Mouse (Mus musculus) liver, embryonic 16.5 days (tissue): ENCODE measurements around the gene Olfr808. TPM values are rescaled to one million over a fixed set of nuclear protein-coding genes. Genes with fewer than 3 reads are reported as not detected.

ENCODE experiments used
- ATAC-seq: fragments of 200-750 bp; cut with Nextera tagmentation; 2 replicates; pipeline ENCODE4 v1.8.0; 2017; ENCODE audit warnings: low read depth, mild to moderate bottlenecking, moderate number of reproducible peaks, moderate library complexity
- H3K27ac ChIP-seq: fragments of 300-500 bp; sonication (generic); 2 replicates; pipeline ENCODE4 v1.5.1; 2014; ENCODE audit warnings: mild to moderate bottlenecking, low read length
- H3K27me3 ChIP-seq: fragments of 300-500 bp; sonication (generic); 2 replicates; pipeline ENCODE4 v1.6.1; 2014; ENCODE audit warnings: low read depth, low read length, mixed read lengths; ENCODE audit not compliant: control insufficient read depth, insufficient read depth
- H3K36me3 ChIP-seq: fragments of 300-500 bp; sonication (generic); 2 replicates; pipeline ENCODE4 v1.6.1; 2014; ENCODE audit warnings: mild to moderate bottlenecking; ENCODE audit not compliant: control insufficient read depth, insufficient read depth
- H3K4me1 ChIP-seq: fragments of 300-500 bp; sonication (generic); 2 replicates; pipeline ENCODE4 v1.6.1; 2014; ENCODE audit warnings: low read depth, low read length, mixed read lengths; ENCODE audit not compliant: control insufficient read depth
- H3K4me2 ChIP-seq: fragments of 300-500 bp; sonication (generic); 2 replicates; pipeline ENCODE4 v1.6.1; 2014; ENCODE audit warnings: low read depth, low read length, mixed read lengths
- H3K4me3 ChIP-seq: fragments of 300-500 bp; sonication (generic); 2 replicates; pipeline ENCODE4 v1.5.1; 2014; ENCODE audit warnings: low read depth, mild to moderate bottlenecking, low read length
- H3K9ac ChIP-seq: fragments of 300-500 bp; sonication (generic); 2 replicates; pipeline ENCODE4 v1.6.1; 2014; ENCODE audit warnings: low read depth, low read length
- H3K9me3 ChIP-seq: fragments of 300-500 bp; sonication (generic); replicated peaks from 2 replicates; pipeline ENCODE4 v1.6.1; 2016; ENCODE audit warnings: low read length; ENCODE audit not compliant: control insufficient read depth
- WGBS: fragments of 180-500 bp; shearing (Covaris S2); extraction: QIAGEN DNeasy Blood & Tissue Kit; methylation state at CpG from one replicate; pipeline ENCODE4 v1.1.7; 2014; ENCODE audit not compliant: insufficient replicate concordance; 5-methylcytosine and 5-hydroxymethylcytosine counted together
- polyA plus RNA-seq: library from polyadenylated mRNA; unstranded; fragments of >200 nt; fragmentation: Nextera tagmentation; extraction: Ambion mirVana; gene quantifications from 2 replicates; pipeline ENCODE4 v1.2.1, GENCODE M21; 2015

Gene Olfr808
- not detected in 2 replicates for polyA plus RNA-seq

DNA sequence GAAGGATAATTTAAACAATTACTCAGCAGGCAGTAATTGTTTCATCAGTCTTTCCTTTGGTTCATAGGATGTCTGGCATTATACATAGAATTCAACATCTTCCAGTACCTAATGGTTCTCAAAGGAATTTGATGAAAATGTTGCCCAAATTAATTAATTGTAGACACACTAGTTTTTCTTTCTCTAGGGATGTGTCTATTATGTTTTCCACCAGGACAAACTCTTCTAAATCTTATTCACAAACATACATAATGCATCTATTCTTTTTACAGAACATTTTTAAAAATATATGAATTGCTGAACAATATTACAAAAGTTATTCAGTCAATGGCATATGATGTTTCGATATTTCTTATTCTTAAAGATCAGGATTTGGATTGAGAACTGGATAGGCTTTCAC, at the start of gene Olfr808:
Gene Olfr808 (plus strand): TSS at position 301 of the 400 bp plus-strand sequence.
- no peak within 1 kb of the TSS for H3K4me3 ChIP-seq
- no peaks in the 10 kb centered on the region for H3K36me3 ChIP-seq
- H3K4me1 ChIP-seq, result no peaks in the 10 kb centered on the region
- H3K9me3 ChIP-seq, result no peaks in the 10 kb centered on the region
- no peak within 1 kb of the TSS for H3K9ac ChIP-seq
- no peaks in the 10 kb centered on the region for H3K27me3 ChIP-seq
- 61% methylated on average over 1 of the region's 1 CpGs for WGBS
- no peak within 1 kb of the TSS for H3K4me2 ChIP-seq
- H3K27ac ChIP-seq, result no peak within 1 kb of the TSS
- ATAC-seq, result no peak

- 77% methylated on average over 2 of the region's 2 CpGs for WGBS
Observed at GRCm38 (mm10) chr10:129729275-129729674, 36.0 kb upstream of the Olfr808 start, which contains the start of gene Olfr805. TSS of gene Olfr805 (minus strand) at chr10:129729375.

GRCm38 (mm10) chr10:129741821-129742220, 23.5 kb upstream of the Olfr808 start, which contains the start of gene Olfr806:
TSS of gene Olfr806 (minus strand) at chr10:129741921.
- Histone ChIP-seq H3K27ac (no peak within 1 kb of the TSS), H3K9ac (no peak within 1 kb of the TSS), H3K9me3 (no peaks in the 10 kb centered on the region), H3K27me3 (no peaks in the 10 kb centered on the region), H3K4me2 (no peak within 1 kb of the TSS), H3K36me3 (no peaks in the 10 kb centered on the region), H3K4me3 (no peak within 1 kb of the TSS), H3K4me1 (no peaks in the 10 kb centered on the region)
- ATAC-seq, result no peak

More at GRCm38 (mm10) chr10:129729275-129729674, 36.0 kb upstream of the Olfr808 start, which contains the start of gene Olfr805:
- no peaks in the 10 kb centered on the region for H3K9me3 ChIP-seq
- no peaks in the 10 kb centered on the region for H3K36me3 ChIP-seq
- ATAC-seq, result no peak
- no peak within 1 kb of the TSS for H3K4me2 ChIP-seq
- no peak within 1 kb of the TSS for H3K4me3 ChIP-seq
- no peaks in the 10 kb centered on the region for H3K4me1 ChIP-seq
- no peak within 1 kb of the TSS for H3K9ac ChIP-seq
- H3K27ac ChIP-seq, result no peak within 1 kb of the TSS
- H3K27me3 ChIP-seq, result no peaks in the 10 kb centered on the region

GRCm38 (mm10) chr10:129757693-129758092, 7.6 kb upstream of the Olfr808 start, which contains the start of gene Olfr807:
TSS of gene Olfr807 (minus strand) at chr10:129757793.
- Histone ChIP-seq H3K9me3 (no peaks in the 10 kb centered on the region), H3K4me3 (no peak within 1 kb of the TSS), H3K27ac (no peak within 1 kb of the TSS), H3K36me3 (no peaks in the 10 kb centered on the region), H3K4me1 (no peaks in the 10 kb centered on the region), H3K4me2 (no peak within 1 kb of the TSS), H3K9ac (no peak within 1 kb of the TSS), H3K27me3 (no peaks in the 10 kb centered on the region)
- WGBS, result 53% methylated on average over 1 of the region's 1 CpGs
- no peak for ATAC-seq

DNA sequence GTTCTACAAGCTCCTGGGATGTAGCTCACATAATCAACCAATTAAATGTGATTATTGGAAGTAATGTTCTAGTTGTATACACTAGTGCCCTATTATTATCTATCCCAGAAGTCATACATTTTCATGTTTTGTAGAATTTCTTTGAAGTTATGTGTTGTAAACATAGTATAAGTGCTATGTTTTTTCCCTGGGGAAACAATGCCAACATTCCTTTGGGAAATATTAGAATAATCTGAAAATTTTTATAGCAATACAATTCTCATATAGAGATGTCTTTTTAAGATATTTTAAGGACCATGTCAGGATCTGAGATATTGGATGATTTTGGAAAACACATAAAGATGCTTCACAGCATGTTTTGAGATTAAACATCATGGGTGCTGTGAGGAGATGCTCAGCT, 9.1 kb downstream of the Olfr808 start, which contains the start of gene Olfr809:
Gene Olfr809 (plus strand): TSS at position 301 of the 400 bp plus-strand sequence.
- no peak within 1 kb of the TSS for H3K4me2 ChIP-seq
- no peaks in the 10 kb centered on the region for H3K36me3 ChIP-seq
- no peaks in the 10 kb centered on the region for H3K4me1 ChIP-seq
- no peak within 1 kb of the TSS for H3K27ac ChIP-seq
- H3K4me3 ChIP-seq, result no peak within 1 kb of the TSS
- ATAC-seq, result no peak
- no peak within 1 kb of the TSS for H3K9ac ChIP-seq
- no peaks in the 10 kb centered on the region for H3K27me3 ChIP-seq
- no peaks in the 10 kb centered on the region for H3K9me3 ChIP-seq

DNA sequence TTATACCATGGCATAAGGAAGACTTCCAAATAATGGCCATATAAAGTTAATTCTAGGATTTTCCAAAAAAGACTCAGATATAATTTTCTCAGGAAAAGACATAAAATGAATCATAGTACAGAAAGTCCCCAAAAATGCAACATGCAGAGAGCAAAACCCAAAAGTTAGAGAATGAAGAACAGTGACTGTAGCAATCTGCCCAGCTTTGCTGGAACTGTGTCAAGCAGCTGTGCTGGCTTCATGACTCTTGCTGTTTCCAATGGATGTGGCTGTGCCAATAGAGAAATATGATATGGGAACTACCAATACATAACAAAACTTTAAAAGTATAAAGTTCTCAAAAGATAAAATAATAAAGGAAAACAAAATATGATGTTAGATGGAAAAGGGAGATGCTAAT, 12.8 kb downstream of the Olfr808 start:
- H3K4me3 ChIP-seq, result no peak overlapping the region
- H3K9ac ChIP-seq, result no peak overlapping the region
- no peak overlapping the region for H3K27ac ChIP-seq
- H3K27me3 ChIP-seq, result no peaks in the 10 kb centered on the region
- H3K4me1 ChIP-seq, result no peaks in the 10 kb centered on the region
- no peaks in the 10 kb centered on the region for H3K9me3 ChIP-seq
- no peaks in the 10 kb centered on the region for H3K36me3 ChIP-seq
- ATAC-seq, result no peak
- no peak overlapping the region for H3K4me2 ChIP-seq

- no peak for ATAC-seq
- Histone ChIP-seq H3K4me2 (no peak within 1 kb of the TSS), H3K4me1 (no peaks in the 10 kb centered on the region), H3K9ac (no peak within 1 kb of the TSS), H3K4me3 (no peak within 1 kb of the TSS), H3K27me3 (no peaks in the 10 kb centered on the region), H3K27ac (no peak within 1 kb of the TSS), H3K36me3 (no peaks in the 10 kb centered on the region), H3K9me3 (no peaks in the 10 kb centered on the region)
Observed at GRCm38 (mm10) chr10:129794817-129795216, 29.5 kb downstream of the Olfr808 start, which contains the start of gene Olfr810. TSS of gene Olfr810 (minus strand) at chr10:129794917.

DNA sequence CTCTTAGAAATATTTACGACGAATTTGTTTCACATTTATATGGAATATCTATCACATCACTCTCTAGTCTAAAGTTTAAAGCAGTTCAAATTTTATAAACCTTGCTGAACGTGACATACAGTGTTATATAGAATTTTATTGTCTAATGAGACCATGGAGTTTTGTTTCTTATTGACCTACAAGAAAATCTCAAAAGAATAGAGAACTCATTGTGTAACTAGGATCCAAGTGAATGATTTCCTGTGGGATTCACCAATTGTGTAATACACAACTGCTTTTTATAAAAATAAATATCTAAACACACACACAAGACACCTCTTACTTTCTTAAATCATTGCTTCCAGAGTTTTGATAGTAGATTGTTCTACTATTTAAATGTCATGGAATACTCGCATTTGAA, 39.0 kb downstream of the Olfr808 start, which contains the start of gene Olfr811:
Gene Olfr811 (minus strand): TSS at position 101 of the 400 bp plus-strand sequence.
- Histone ChIP-seq H3K4me2 (no peak within 1 kb of the TSS), H3K27ac (no peak within 1 kb of the TSS), H3K36me3 (no peaks in the 10 kb centered on the region), H3K4me1 (no peaks in the 10 kb centered on the region), H3K27me3 (no peaks in the 10 kb centered on the region), H3K4me3 (no peak within 1 kb of the TSS), H3K9me3 (no peaks in the 10 kb centered on the region), H3K9ac (no peak within 1 kb of the TSS)
- WGBS, result 56% methylated on average over 4 of the region's 4 CpGs
- ATAC-seq, result no peak
